Mouse (Mus musculus) kidney, adult 8-10 months (tissue): ENCODE data around the gene Hoxc11.

Source experiments
- DNase-seq, 2 experiments: peaks; one replicate each; pipeline ENCODE4 v3.0.0; 2022

The Hoxc11 gene

GRCm38 (mm10) chr15:102954192-102955006 lies at the start of gene Hoxc11:
Hoxc11 (plus strand) TSS chr15:102954427.
- no peak for DNase-seq

GRCm38 (mm10) chr15:102904946-102905345 lies 49.3 kb upstream of the Hoxc11 start:
- DNase-seq, result no peak

- no peak for DNase-seq
These were observed 44.7 kb upstream of the Hoxc11 start for GRCm38 (mm10) chr15:102909536-102909935.

GRCm38 (mm10) chr15:102910038-102910437 lies 44.2 kb upstream of the Hoxc11 start:
- no peak for DNase-seq

- DNase-seq, result no peak
These were observed 43.6 kb upstream of the Hoxc11 start for GRCm38 (mm10) chr15:102910496-102911095.

GRCm38 (mm10) chr15:102913038-102913585 lies 41.1 kb upstream of the Hoxc11 start:
- DNase-seq, result no peak

GRCm38 (mm10) chr15:102917972-102918572 lies 36.2 kb upstream of the Hoxc11 start:
- DNase-seq, result no peak

GRCm38 (mm10) chr15:102918611-102919265 lies 35.5 kb upstream of the Hoxc11 start:
- no peak for DNase-seq

GRCm38 (mm10) chr15:102919336-102920180 lies 34.7 kb upstream of the Hoxc11 start:
- no peak for DNase-seq

GRCm38 (mm10) chr15:102920619-102921018 lies 33.6 kb upstream of the Hoxc11 start:
- peak; percentile 42 to 48 for DNase-seq

GRCm38 (mm10) chr15:102921053-102922011 lies 32.9 kb upstream of the Hoxc11 start, which contains the start of gene Hoxc13:
Hoxc13 (plus strand) TSS chr15:102921103.
- no peak for DNase-seq

- no peak for DNase-seq
These were observed 32.2 kb upstream of the Hoxc11 start for GRCm38 (mm10) chr15:102922012-102922362.

GRCm38 (mm10) chr15:102922636-102923500 lies 31.4 kb upstream of the Hoxc11 start:
- DNase-seq, result no peak

- no peak for DNase-seq
These were observed 27.1 kb upstream of the Hoxc11 start for GRCm38 (mm10) chr15:102927032-102927645.

- no peak for DNase-seq
These were observed 22.4 kb upstream of the Hoxc11 start for GRCm38 (mm10) chr15:102931706-102932358.

GRCm38 (mm10) chr15:102934438-102934837 lies 19.8 kb upstream of the Hoxc11 start:
- no peak for DNase-seq

GRCm38 (mm10) chr15:102934897-102935296 lies 19.3 kb upstream of the Hoxc11 start:
- no peak for DNase-seq

- no peak for DNase-seq
These were observed 17.8 kb upstream of the Hoxc11 start, which contains the start of gene Hoxc12 for GRCm38 (mm10) chr15:102936279-102936972. Hoxc12 (plus strand) TSS chr15:102936757.
